Comparison of ENCODE assay signal across 8 mouse cellular contexts in genomic region chr4:155233878-155234277, GRCm38 (mm10). TPM values are rescaled to one million over a fixed set of nuclear protein-coding genes. Genes with fewer than 3 reads are reported as not detected.
DNase-seq lines count a peak whose midpoint lies in the region; ATAC-seq and TF ChIP-seq lines count a peak whose summit lies in the region.

No protein-coding gene starts in this region.

- no peaks in the 10 kb centered on the region for H3K27me3 ChIP-seq in spleen, adult 2 months (ENCODE audit: control insufficient read depth, insufficient read depth, low read length)
- no peaks in the 10 kb centered on the region for H3K27me3 ChIP-seq in embryonic facial prominence, embryonic 15.5 days
- no peaks in the 10 kb centered on the region for H3K27me3 ChIP-seq in kidney, adult 2 months (replicated peaks; ENCODE audit: control insufficient read depth, insufficient read depth, low read length)
- H3K27me3 ChIP-seq in limb, embryonic 10.5 days (ENCODE audit: low read depth, poor library complexity, severe bottlenecking) = no peaks in the 10 kb centered on the region
- no peaks in the 10 kb centered on the region for H3K27me3 ChIP-seq in midbrain, embryonic 13.5 days

- peak overlapping the region; percentile 88 for H3K27ac ChIP-seq in spleen, adult 2 months (ENCODE audit: insufficient read depth, low read length)
- peak overlapping the region; percentile 99 for H3K27ac ChIP-seq in embryonic facial prominence, embryonic 15.5 days (replicated peaks)
- H3K27ac ChIP-seq in kidney, adult 2 months (ENCODE audit: insufficient read depth, low read depth, low read length) = peak overlapping the region; percentile 97
- peak overlapping the region; percentile 95 for H3K27ac ChIP-seq in limb, embryonic 10.5 days
- H3K27ac ChIP-seq in midbrain, embryonic 13.5 days = peak overlapping the region; percentile 89

- H3K36me3 ChIP-seq in spleen, adult 2 months (ENCODE audit: control insufficient read depth, insufficient read depth, low read length) = no peaks in the 10 kb centered on the region
- H3K36me3 ChIP-seq in embryonic facial prominence, embryonic 15.5 days = no peaks in the 10 kb centered on the region
- H3K36me3 ChIP-seq in kidney, adult 2 months (ENCODE audit: control insufficient read depth, insufficient read depth, low read length) = no peaks in the 10 kb centered on the region
- H3K36me3 ChIP-seq in limb, embryonic 10.5 days = no peaks in the 10 kb centered on the region
- no peaks in the 10 kb centered on the region for H3K36me3 ChIP-seq in midbrain, embryonic 13.5 days

- no peak for TF ChIP-seq POLR2A in spleen, adult 2 months (IDR thresholded peaks at IDR 0.05; ENCODE audit: low read depth, low read length)
- TF ChIP-seq POLR2A in kidney, adult 2 months (IDR thresholded peaks at IDR 0.05; ENCODE audit: low read depth, low read length) = no peak

- peak overlapping the region; percentile 43 for H3K4me2 ChIP-seq in embryonic facial prominence, embryonic 15.5 days (replicated peaks)
- H3K4me2 ChIP-seq in midbrain, embryonic 13.5 days (replicated peaks) = no peak overlapping the region

- H3K9me3 ChIP-seq in embryonic facial prominence, embryonic 15.5 days (replicated peaks) = no peaks in the 10 kb centered on the region
- H3K9me3 ChIP-seq in limb, embryonic 10.5 days (replicated peaks) = no peaks in the 10 kb centered on the region
- no peaks in the 10 kb centered on the region for H3K9me3 ChIP-seq in midbrain, embryonic 13.5 days

- DNase-seq in spleen, adult 2 months (ENCODE audit: low read depth in 1 of 2, low spot score in 2 of 2) = no peak
- DNase-seq in spleen, postnatal 10 days (ENCODE audit: low spot score in 2 of 2) = no peak
- DNase-seq in heart, adult 8-10 months (ENCODE audit: low spot score) = peak; percentile 85
- peak; percentile 81 for DNase-seq in kidney, adult 2 months
- peak; percentile 82 for DNase-seq in limb, embryonic 10.5 days (ENCODE audit: low spot score)
- DNase-seq in urinary bladder, postnatal 4 days (ENCODE audit: low spot score in 2 of 2) = peak; percentile 81 to 87

- peaks cover 36% of the 10 kb centered on the region for H3K4me1 ChIP-seq in spleen, adult 2 months (ENCODE audit: control insufficient read depth, insufficient read depth, insufficient read length)
- H3K4me1 ChIP-seq in embryonic facial prominence, embryonic 15.5 days = peaks cover 62% of the 10 kb centered on the region
- H3K4me1 ChIP-seq in kidney, adult 2 months (ENCODE audit: control insufficient read depth, insufficient read depth, low read length) = peaks cover 46% of the 10 kb centered on the region
- H3K4me1 ChIP-seq in limb, embryonic 10.5 days = peaks cover 66% of the 10 kb centered on the region
- peaks cover 38% of the 10 kb centered on the region for H3K4me1 ChIP-seq in midbrain, embryonic 13.5 days (replicated peaks)

- no peak overlapping the region for H3K4me3 ChIP-seq in spleen, adult 2 months (ENCODE audit: extremely low read depth, insufficient read depth, insufficient read length)
- H3K4me3 ChIP-seq in embryonic facial prominence, embryonic 15.5 days (replicated peaks) = no peak overlapping the region
- no peak overlapping the region for H3K4me3 ChIP-seq in kidney, adult 2 months (ENCODE audit: insufficient read depth, low read depth, low read length)
- H3K4me3 ChIP-seq in limb, embryonic 10.5 days = peak overlapping the region; percentile 21; the same call in 1 of the 2 replicates
- H3K4me3 ChIP-seq in midbrain, embryonic 13.5 days (replicated peaks) = no peak overlapping the region

- 29% methylated on average over 10 of the region's 10 CpGs for WGBS in spleen, adult 2 months
- 4% methylated on average over 10 of the region's 10 CpGs for WGBS in embryonic facial prominence, embryonic 15.5 days
- WGBS in kidney, adult 2 months = 6% methylated on average over 10 of the region's 10 CpGs
- 19% methylated on average over 10 of the region's 10 CpGs for WGBS in limb, embryonic 10.5 days
- 40% methylated on average over 10 of the region's 10 CpGs for WGBS in midbrain, embryonic 13.5 days

- no peak for TF ChIP-seq CTCF in spleen, adult 2 months (IDR thresholded peaks at IDR 0.05; ENCODE audit: extremely low read depth, insufficient read depth, insufficient read length, insufficient replicate concordance)
- no peak for TF ChIP-seq CTCF in kidney, adult 2 months (conservative IDR thresholded peaks at IDR 0.05; ENCODE audit: insufficient read depth, insufficient read length, low read depth, low read length)

- ATAC-seq in embryonic facial prominence, embryonic 15.5 days (ENCODE audit: insufficient number of reproducible peaks, low FRiP score, low TSS enrichment, low read depth) = peak; percentile 77
- peak; percentile 21; the same call in 1 of the 2 replicates for ATAC-seq in midbrain, embryonic 13.5 days

- H3K9ac ChIP-seq in embryonic facial prominence, embryonic 15.5 days = no peak overlapping the region
- peak overlapping the region; percentile 58 for H3K9ac ChIP-seq in midbrain, embryonic 13.5 days (replicated peaks)

RNA-seq across cellular contexts. Expression of gene Ski, which starts 11.5 kb away (rescaled TPM):
- 32.2 and 40.6 TPM in 2 replicates for polyA plus RNA-seq in spleen, adult 2 months (2012; rRNA removed)
- 24.4 and 26.3 TPM in 2 replicates for polyA plus RNA-seq in embryonic facial prominence, embryonic 15.5 days (2015; fragmentation: Nextera tagmentation; extraction: Ambion mirVana)
- total RNA-seq in heart, adult 8-10 months (2022) = 10 to 100 TPM; 44.5 to 53.3 (median 49.0) TPM
- 40.4 and 43.9 TPM in 2 replicates for polyA plus RNA-seq in kidney, adult 2 months (2012; rRNA removed)
- 9.6 and 10.6 TPM in 2 replicates for polyA plus RNA-seq in limb, embryonic 10.5 days (2016; fragmentation: Nextera tagmentation; extraction: Ambion mirVana)
- 9.3 and 9.9 TPM in 2 replicates for polyA plus RNA-seq in midbrain, embryonic 13.5 days (2015; fragmentation: Nextera tagmentation; extraction: Ambion mirVana)

RNA-seq across cellular contexts. Expression of gene Faap20, which starts 15.7 kb away (rescaled TPM):
- polyA plus RNA-seq in spleen, adult 2 months (2012; rRNA removed) = 43.2 and 64.8 TPM in 2 replicates
- 74.9 and 75.0 TPM in 2 replicates for polyA plus RNA-seq in embryonic facial prominence, embryonic 15.5 days (2015; fragmentation: Nextera tagmentation; extraction: Ambion mirVana)
- total RNA-seq in heart, adult 8-10 months (2022) = 10 to 100 TPM; 12.4 to 17.8 (median 15.9) TPM
- polyA plus RNA-seq in kidney, adult 2 months (2012; rRNA removed) = 68.9 and 75.5 TPM in 2 replicates
- polyA plus RNA-seq in limb, embryonic 10.5 days (2016; fragmentation: Nextera tagmentation; extraction: Ambion mirVana) = 104 and 107 TPM in 2 replicates
- 91.2 and 92.7 TPM in 2 replicates for polyA plus RNA-seq in midbrain, embryonic 13.5 days (2015; fragmentation: Nextera tagmentation; extraction: Ambion mirVana)

Comparison
In these comparisons a context has a peak if more than half of its experiments do, and no peak if none do; other contexts are left out.
1. DNase-seq: peak in heart, adult 8-10 months (single experiment), kidney, adult 2 months (single experiment), limb, embryonic 10.5 days (single experiment) and urinary bladder, postnatal 4 days (2 of 2); none in spleen, adult 2 months (0 of 2) and spleen, postnatal 10 days (0 of 2).
2. Peak in every context shown above with its lines, with median percentiles within 50 percentile points of each other: H3K27ac ChIP-seq.